Mouse (Mus musculus) left cerebral cortex, postnatal 36 days (tissue): Measurements from ENCODE around the gene Crp. TPM values are rescaled to one million over a fixed set of nuclear protein-coding genes. Genes with fewer than 3 reads are reported as not detected.

ENCODE experiments used
- DNase-seq, 2 experiments: peaks; one replicate each; pipeline ENCODE4 v3.0.0; 2021 to 2022; ENCODE audit warnings: low spot score in 2 of 2, mixed read lengths in 1 of 2
- intact Hi-C: fragments of 180-260 bp; cut with DNase I; formaldehyde crosslinking; loops from one replicate; pipeline ENCODE4 v1.15.1; 2025
- total RNA-seq, 2 experiments: library from RNA; stranded (reverse); gene quantifications; 2 replicates each; pipeline ENCODE4 v1.2.3; 2021

The Crp gene
- not detected for total RNA-seq

DNA sequence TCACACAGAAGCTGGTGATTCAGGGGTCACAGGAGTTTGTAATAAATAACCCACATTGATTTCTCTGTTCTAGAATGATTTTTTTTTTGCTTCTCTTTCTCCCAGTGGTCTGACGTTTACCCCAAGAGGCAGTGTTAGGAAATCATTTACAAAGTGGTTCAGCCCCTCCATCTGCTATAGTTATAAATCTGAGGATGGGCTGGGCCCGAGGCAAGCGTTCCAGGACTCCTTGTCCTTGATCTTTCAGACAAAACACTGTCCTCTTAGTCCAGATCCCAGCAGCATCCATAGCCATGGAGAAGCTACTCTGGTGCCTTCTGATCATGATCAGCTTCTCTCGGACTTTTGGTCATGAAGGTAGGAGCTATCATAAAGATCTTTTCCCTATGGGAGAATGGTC is at the start of gene Crp:
TSS of gene Crp (plus strand) at position 212 of the 400 bp plus-strand sequence.
- DNase-seq, result no peak
- intact Hi-C loops, result no loop called here

GRCm38 (mm10) chr1:172649396-172649795 is 48.5 kb upstream of the Crp start:
- no peak for DNase-seq
- intact Hi-C loops, result no loop called here

GRCm38 (mm10) chr1:172650519-172651287 is 47.2 kb upstream of the Crp start:
- intact Hi-C loops, result no loop called here
- no peak for DNase-seq

- DNase-seq, result no peak
- intact Hi-C loops, result no loop called here
These were observed 46.4 kb upstream of the Crp start for GRCm38 (mm10) chr1:172651288-172651987.

DNA sequence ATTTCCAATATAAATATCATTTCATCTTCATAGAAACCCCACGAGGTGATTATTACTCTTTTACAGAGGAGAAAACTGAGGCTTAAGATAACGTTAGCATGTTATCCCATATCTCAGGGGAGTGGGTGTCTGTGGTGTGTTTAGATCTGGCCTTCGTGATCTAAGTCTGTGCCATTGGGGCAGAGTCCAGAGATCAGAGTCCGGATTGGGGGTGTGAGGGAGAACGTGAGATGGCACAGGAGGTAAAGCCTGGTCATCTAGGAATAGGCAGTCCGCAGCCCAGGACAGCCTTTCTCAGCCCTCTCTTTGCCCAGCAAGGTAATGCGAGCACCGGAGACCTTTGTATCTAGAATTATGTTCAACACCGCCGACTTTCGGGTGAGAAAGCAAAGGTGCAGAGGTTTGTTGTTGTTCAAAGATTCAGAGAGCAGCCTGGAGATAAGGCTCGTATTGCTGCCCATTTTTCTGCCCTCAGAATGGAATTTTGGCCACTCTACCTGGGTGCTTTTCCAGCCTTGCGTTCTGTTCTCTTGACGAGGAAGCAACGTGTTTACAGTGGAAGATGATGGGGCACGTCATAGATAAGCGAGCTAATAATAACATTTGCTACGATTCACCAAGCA is 45.7 kb upstream of the Crp start:
- no peak for DNase-seq
- intact Hi-C loops, result no loop called here

- intact Hi-C loops, result no loop called here
- no peak for DNase-seq
These were observed 44.0 kb upstream of the Crp start for GRCm38 (mm10) chr1:172653900-172654299.

- DNase-seq, result no peak
- intact Hi-C loops, result no loop called here
These were observed 40.6 kb upstream of the Crp start for GRCm38 (mm10) chr1:172657266-172657665.

- DNase-seq, result no peak
- intact Hi-C loops, result no loop called here
These were observed 38.2 kb upstream of the Crp start for GRCm38 (mm10) chr1:172659688-172660087.

GRCm38 (mm10) chr1:172665457-172665856 is 32.4 kb upstream of the Crp start:
- intact Hi-C loops, result no loop called here
- DNase-seq, result no peak

DNA sequence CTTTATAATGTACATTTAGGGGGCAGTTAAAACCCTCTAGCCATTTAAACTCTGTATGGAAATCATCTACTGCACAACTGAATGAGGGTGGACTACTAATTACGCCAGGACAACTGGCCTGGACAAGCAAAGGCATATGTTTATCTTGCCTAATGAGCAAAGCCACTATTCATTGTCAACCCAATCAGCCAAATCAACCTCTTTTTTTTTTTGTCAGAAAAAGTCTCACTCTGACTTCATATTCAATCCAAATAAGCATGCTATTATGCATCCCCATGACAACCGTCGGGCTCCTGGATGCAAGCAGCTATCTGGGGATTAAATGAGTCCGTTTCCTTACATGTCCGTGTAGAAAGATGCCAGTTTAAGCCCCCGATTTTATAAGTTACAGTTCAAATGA is 30.3 kb upstream of the Crp start:
- no peak for DNase-seq
- intact Hi-C loops, result no loop called here

DNA sequence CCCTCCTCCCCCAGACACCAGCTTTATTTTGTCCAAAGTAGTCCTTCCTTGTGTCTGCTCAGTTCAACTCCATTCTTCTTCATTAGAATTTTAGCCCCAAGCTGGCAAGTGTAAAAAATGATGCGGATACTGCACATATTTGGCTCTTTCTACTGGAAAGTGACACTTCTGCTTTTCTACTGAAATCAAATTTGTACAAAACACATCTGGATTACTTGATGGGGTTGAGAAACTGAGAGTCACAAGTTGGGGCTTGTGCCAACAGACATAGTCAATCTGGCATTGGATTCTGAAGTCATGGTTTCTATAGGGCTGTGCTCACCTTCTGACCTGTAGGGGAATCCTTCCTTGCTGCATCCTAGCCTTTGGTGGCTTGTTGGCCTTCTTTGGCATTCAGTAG is 27.1 kb upstream of the Crp start:
- intact Hi-C loops, result no loop called here
- DNase-seq, result no peak

DNA sequence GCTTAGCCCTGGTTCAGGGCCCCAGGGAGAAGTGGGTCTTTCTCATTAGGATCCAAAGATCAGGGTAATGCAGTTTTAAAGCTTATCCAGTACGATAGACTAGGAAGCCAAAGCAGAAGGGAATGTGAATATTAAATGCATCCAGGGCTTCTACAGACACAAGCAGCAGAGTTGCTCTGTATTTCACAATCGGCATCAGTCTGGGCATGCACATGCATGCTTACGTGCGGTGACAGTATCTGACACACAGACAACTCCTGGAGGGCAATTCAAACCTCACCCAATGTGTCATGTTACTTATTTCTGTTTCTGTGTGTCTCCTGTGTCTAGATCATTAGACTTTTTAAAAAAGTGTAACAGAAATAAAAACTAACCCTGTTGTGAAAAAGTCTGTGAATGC is 17.1 kb upstream of the Crp start:
- intact Hi-C loops, result no loop called here
- no peak for DNase-seq

DNA sequence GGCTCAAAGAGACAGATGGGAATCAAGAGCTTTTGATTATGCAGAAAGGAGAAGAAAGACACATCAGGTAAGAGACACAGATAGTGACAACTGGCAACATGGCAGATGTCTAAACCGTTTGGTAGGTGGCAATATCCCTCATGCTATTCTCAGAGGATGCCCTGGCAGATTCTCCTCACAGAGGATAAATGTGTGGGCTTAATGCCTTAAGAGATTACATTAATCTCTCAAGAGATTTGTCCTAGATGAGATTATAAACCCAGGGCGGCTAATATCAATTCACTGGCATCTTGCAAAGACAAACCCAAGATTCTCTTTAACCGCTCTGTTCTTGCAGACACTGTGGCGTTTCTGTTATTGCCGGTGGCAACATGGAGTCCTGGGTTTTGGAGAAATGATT is 14.3 kb upstream of the Crp start:
- intact Hi-C loops, result no loop called here
- no peak for DNase-seq

DNA sequence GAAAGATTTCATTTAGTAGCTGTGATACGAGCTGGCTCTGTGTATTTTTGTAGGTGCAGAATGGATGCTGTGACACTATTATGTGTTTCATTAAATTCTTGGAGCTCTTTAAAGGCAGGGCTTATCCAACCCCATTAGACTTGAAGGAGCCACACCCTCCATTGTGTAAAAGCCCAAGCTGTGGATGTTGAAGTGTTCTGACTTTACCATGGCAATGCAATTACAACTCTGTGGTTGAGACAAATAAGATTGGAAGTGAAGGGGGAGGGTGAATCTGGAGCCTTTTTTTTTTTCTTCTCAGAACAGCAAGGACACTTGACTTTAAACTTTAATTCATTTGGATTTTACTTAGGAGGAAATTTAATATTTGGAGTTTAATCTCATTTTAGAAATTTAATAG is 13.9 kb upstream of the Crp start:
- intact Hi-C loops, result no loop called here
- DNase-seq, result no peak

DNA sequence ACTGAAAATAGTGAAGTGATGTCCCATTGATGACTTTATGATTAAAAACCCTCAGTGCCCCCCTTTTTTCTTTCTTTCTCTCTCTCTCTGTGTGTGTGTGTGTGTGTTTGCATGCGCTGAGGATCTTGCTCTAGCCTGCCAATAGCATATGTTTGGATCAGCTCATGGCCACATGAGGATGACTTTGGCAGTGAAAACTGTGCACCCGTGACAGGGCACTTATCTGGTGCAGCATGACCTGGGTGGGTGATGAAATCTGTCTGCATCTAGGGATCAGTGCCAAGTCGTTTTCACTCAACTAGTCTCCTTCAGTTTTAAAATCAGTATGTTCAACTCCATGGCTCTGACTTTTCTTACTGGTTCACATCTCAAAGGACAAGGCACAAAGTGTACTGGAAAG is 12.7 kb upstream of the Crp start:
- no peak for DNase-seq

GRCm38 (mm10) chr1:172697422-172697821 is 433 bp upstream of the Crp start:
- intact Hi-C loops, result no loop called here
- DNase-seq, result no peak

More for the DNA sequence above, 12.7 kb upstream of the Crp start:
- intact Hi-C loops, result no loop called here

DNA sequence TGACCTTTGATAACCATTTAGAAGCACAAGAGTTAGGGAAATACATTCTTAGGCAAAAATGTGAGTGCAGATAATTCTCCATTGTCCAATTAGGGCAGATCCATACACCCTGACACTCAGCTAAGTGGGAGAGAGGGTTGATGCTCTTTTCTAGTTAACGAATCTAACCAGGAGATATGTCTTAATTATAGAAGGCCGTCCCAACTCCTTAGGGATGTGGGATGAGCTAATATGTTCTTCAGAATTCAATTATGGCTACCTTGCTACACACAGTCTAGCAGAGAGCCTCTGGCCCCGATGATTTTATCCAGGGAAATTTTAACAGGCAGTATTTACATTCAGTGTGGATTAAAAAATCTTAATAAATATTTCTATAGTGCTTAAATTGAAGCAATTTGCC is 3.0 kb downstream of the Crp start:
- intact Hi-C loops, result no loop called here
- no peak for DNase-seq

GRCm38 (mm10) chr1:172701381-172701780 is 3.5 kb downstream of the Crp start:
- DNase-seq, result no peak
- intact Hi-C loops, result no loop called here

DNA sequence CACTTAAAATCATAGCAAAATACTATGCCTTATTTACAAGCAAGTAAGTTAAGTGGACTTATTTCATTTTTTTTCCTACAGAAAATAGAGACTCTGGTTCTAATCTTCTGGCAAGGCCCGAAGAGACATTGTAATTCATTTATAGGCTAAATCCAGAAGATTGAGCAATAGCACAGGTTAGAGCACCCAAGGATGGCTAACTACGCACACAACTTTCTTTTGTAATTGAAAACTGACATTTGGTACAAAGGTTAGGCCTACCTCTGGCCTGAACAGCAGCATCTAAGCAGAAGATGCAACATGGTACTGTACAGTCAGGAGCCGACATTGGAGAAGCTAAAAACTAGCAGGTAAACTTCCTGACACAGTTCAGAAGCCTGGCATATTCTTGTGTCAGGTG is 4.0 kb downstream of the Crp start:
- intact Hi-C loops, result no loop called here
- DNase-seq, result no peak

DNA sequence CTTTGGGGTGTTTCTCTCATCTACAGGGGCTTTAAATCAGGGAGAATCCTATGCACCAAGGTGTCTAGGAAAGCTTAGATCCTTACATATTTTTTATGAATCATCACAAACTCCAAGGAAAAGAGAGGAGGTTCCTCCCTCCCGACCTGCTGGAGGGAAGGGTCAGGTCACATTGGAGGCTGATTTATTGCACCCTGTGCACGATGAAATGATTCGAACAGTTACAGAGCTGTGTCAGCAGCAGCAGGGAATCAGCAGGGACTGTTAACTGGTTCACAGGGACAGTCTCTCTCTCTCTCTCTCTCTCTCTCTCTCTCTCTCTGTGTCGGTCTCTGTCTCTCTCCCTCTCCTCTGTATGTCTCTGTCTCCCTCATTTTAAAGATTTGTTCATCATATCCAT is 6.9 kb downstream of the Crp start:
- DNase-seq, result no peak
- intact Hi-C loops, result no loop called here

DNA sequence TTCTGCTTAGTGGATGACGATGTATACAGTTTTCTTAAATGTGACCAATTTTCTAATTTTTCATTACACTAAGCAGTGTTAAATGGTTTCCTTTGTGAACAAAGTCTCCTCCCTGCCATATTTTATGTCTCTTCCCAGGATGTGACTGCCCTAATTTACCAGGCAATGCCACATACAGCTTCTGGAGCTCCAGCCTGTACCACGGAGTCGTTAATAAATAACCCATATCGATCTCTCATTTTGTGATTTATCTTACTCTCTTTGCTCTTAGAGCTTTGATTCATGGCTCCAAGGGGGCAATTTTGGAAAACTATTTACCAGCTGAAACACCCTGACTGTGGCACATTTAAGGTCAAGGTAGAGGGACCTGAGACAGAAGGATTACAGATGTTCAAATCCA is 8.4 kb downstream of the Crp start:
- no peak for DNase-seq
- intact Hi-C loops, result no loop called here
